Mouse (Mus musculus) thymus, adult 2 months (tissue): ENCODE measurements around the gene Gm13693.

Experiments used
- CTCF ChIP-seq: fragments of 200-500 bp; IDR thresholded peaks from 2 replicates; pipeline ENCODE4 v1.5.1; 2012; ENCODE audit warnings: mild to moderate bottlenecking, control low read depth, low read length, moderate library complexity, borderline replicate concordance; ENCODE audit not compliant: control insufficient read depth, poor library complexity, insufficient read depth; ENCODE audit errors: extremely low read depth
- POLR2A ChIP-seq: fragments of 200-500 bp; IDR thresholded peaks from 2 replicates; pipeline ENCODE4 v1.6.1; 2012; ENCODE audit warnings: mild to moderate bottlenecking, low read length, control low read depth, moderate library complexity; ENCODE audit not compliant: control insufficient read depth, poor library complexity, insufficient read depth; ENCODE audit errors: extremely low read depth

- TF ChIP-seq POLR2A (no peak), CTCF (no peak)
Measured at GRCm38 (mm10) chr2:83940931-83941361, 20.4 kb upstream of the Gm13693 start, which contains the start of gene Zswim2.
